Mouse (Mus musculus) lung, adult 2 months (tissue): ENCODE measurements around the gene Rai14.

Experiments used
- CTCF ChIP-seq: fragments of 200-500 bp; IDR thresholded peaks from 2 replicates; pipeline ENCODE4 v1.5.1; 2011; ENCODE audit warnings: mild to moderate bottlenecking, low read length, control low read depth; ENCODE audit not compliant: insufficient read depth
- POLR2A ChIP-seq: fragments of 200-500 bp; IDR thresholded peaks from 2 replicates; pipeline ENCODE4 v1.6.1; 2011; ENCODE audit warnings: low read depth, mild to moderate bottlenecking, control low read depth, low read length, borderline replicate concordance; ENCODE audit errors: extremely low read depth

- no peak for TF ChIP-seq CTCF
- no peak for TF ChIP-seq POLR2A
Observed at GRCm38 (mm10) chr15:10564201-10564600, 150.2 kb downstream of the Rai14 start.
